Mouse (Mus musculus) MEL (cell line): ENCODE measurements at regions not wholly inside any gene's neighbourhood (a gene's known extent, or its start where the extent isn't known, plus 50 kb on each side); places are given as distances from the start of the nearest gene placed in this dataset.

Experiments
- DNase-seq: peaks from one replicate; pipeline ENCODE4 v3.0.0; 2011; ENCODE audit warnings: low read depth, low spot score
- H3K27ac ChIP-seq: 2 replicates; pipeline ENCODE4 v1.5.1; 2012; ENCODE audit warnings: low read depth, mild to moderate bottlenecking, control low read depth, low read length, moderate library complexity; ENCODE audit not compliant: control insufficient read depth
- H3K27me3 ChIP-seq, 2 experiments: fragments of 150-350 bp in 1 of 2; sonication (generic) in 1 of 2; 2 replicates each; pipeline ENCODE4 v1.6.1; 2012; ENCODE audit warnings: low read length in 2 of 2, mild to moderate bottlenecking in 2 of 2, improper control_type of control experiment in 1 of 2, moderate library complexity in 1 of 2; ENCODE audit not compliant: insufficient read depth in 2 of 2, control insufficient read depth in 1 of 2
- H3K36me3 ChIP-seq, 2 experiments: 2 replicates each; pipeline ENCODE4 v1.6.1; 2012 to 2014; ENCODE audit warnings: low read length in 2 of 2, improper control_type of control experiment in 1 of 2, inconsistent platforms in 1 of 2, mild to moderate bottlenecking in 1 of 2; ENCODE audit not compliant: insufficient read depth in 2 of 2, control insufficient read depth in 1 of 2
- H3K4me1 ChIP-seq, 2 experiments: fragments of 150-350 bp in 1 of 2; sonication (generic) in 1 of 2; 2 replicates each; pipeline ENCODE4 v1.6.1; 2012; ENCODE audit warnings: low read length in 2 of 2, improper control_type of control experiment in 1 of 2, mild to moderate bottlenecking in 1 of 2; ENCODE audit not compliant: insufficient read depth in 2 of 2, control insufficient read depth in 1 of 2
- H3K4me3 ChIP-seq, 2 experiments: fragments of 150-350 bp in 1 of 2; sonication (generic) in 1 of 2; 2 replicates each; pipeline ENCODE4 v1.5.1; 2012; ENCODE audit warnings: low read depth in 2 of 2, low read length in 2 of 2, mild to moderate bottlenecking in 2 of 2, moderate library complexity in 2 of 2, control low read depth in 1 of 2, improper control_type of control experiment in 1 of 2; ENCODE audit not compliant: control insufficient read depth in 1 of 2, insufficient read depth in 1 of 2
- H3K79me2 ChIP-seq: 2 replicates; pipeline ENCODE4 v1.6.1; 2012; ENCODE audit warnings: mild to moderate bottlenecking, low read length, moderate library complexity; ENCODE audit not compliant: control insufficient read depth, poor library complexity, insufficient read depth
- H3K9ac ChIP-seq: 2 replicates; pipeline ENCODE4 v1.6.1; 2012; ENCODE audit warnings: low read depth, mild to moderate bottlenecking, control low read depth, low read length, moderate library complexity; ENCODE audit not compliant: control insufficient read depth, poor library complexity, severe bottlenecking
- H3K9me3 ChIP-seq: fragments of 150-350 bp; sonication (generic); replicated peaks from 2 replicates; pipeline ENCODE4 v1.6.1; 2012; ENCODE audit warnings: mild to moderate bottlenecking, low read length, improper control_type of control experiment, moderate library complexity; ENCODE audit not compliant: insufficient read depth
- BHLHE40 ChIP-seq: IDR thresholded peaks from 2 replicates; pipeline ENCODE4 v1.6.1; 2012; ENCODE audit warnings: low read depth, mild to moderate bottlenecking, inconsistent platforms, low read length, improper control_type of control experiment, borderline replicate concordance
- CHD2 ChIP-seq: IDR thresholded peaks from 2 replicates; pipeline ENCODE4 v1.6.1; 2011; ENCODE audit warnings: low read length, improper control_type of control experiment
- CTCF ChIP-seq, 3 experiments: IDR thresholded peaks in 2 of 3; conservative IDR thresholded peaks in 1 of 3; 2 replicates each; pipeline ENCODE4 v1.5.1; 2011 to 2012; ENCODE audit warnings: low read length in 3 of 3, low read depth in 2 of 3, mild to moderate bottlenecking in 2 of 3, improper control_type of control experiment in 1 of 3, inconsistent platforms in 1 of 3, mixed read lengths in 1 of 3, moderate library complexity in 1 of 3; ENCODE audit not compliant: control insufficient read depth in 1 of 3, insufficient read depth in 1 of 3, poor library complexity in 1 of 3, severe bottlenecking in 1 of 3
- EP300 ChIP-seq, 2 experiments: IDR thresholded peaks; 2 replicates each; pipeline ENCODE4 v1.6.1; 2011; ENCODE audit warnings: improper control_type of control experiment in 2 of 2, low read length in 2 of 2, low read depth in 1 of 2, mild to moderate bottlenecking in 1 of 2
- GABPA ChIP-seq: IDR thresholded peaks from 2 replicates; pipeline ENCODE4 v1.6.1; 2012; ENCODE audit warnings: low read depth, mild to moderate bottlenecking, inconsistent platforms, low read length, improper control_type of control experiment, moderate library complexity
- HCFC1 ChIP-seq: IDR thresholded peaks from 2 replicates; pipeline ENCODE4 v1.6.1; 2012; ENCODE audit warnings: low read depth, mild to moderate bottlenecking, inconsistent platforms, low read length, improper control_type of control experiment, moderate library complexity
- JUND ChIP-seq: IDR thresholded peaks from 2 replicates; pipeline ENCODE4 v1.6.1; 2011; ENCODE audit warnings: low read depth, mild to moderate bottlenecking, improper control_type of control experiment, low read length
- KAT2A ChIP-seq: conservative IDR thresholded peaks from 2 replicates; pipeline ENCODE4 v1.6.1; 2012; ENCODE audit warnings: low read depth, low read length, improper control_type of control experiment, inconsistent platforms
- MAFK ChIP-seq: IDR thresholded peaks from 2 replicates; pipeline ENCODE4 v1.6.1; 2011; ENCODE audit warnings: low read depth, mild to moderate bottlenecking, low read length, improper control_type of control experiment, borderline replicate concordance
- MAX ChIP-seq: IDR thresholded peaks from 2 replicates; pipeline ENCODE4 v1.6.1; 2011; ENCODE audit warnings: low read length, improper control_type of control experiment
- MAZ ChIP-seq: IDR thresholded peaks from 2 replicates; pipeline ENCODE4 v1.6.1; 2012; ENCODE audit warnings: low read depth, mild to moderate bottlenecking, inconsistent platforms, low read length, improper control_type of control experiment
- MYB ChIP-seq: IDR thresholded peaks from 2 replicates; pipeline ENCODE4 v1.6.1; 2011; ENCODE audit warnings: mild to moderate bottlenecking, low read depth, low read length, improper control_type of control experiment
- NELFE ChIP-seq: IDR thresholded peaks from 2 replicates; pipeline ENCODE4 v1.6.1; 2011; ENCODE audit warnings: low read depth, low read length, improper control_type of control experiment
- NRF1 ChIP-seq: IDR thresholded peaks from 2 replicates; pipeline ENCODE4 v1.6.1; 2014; ENCODE audit warnings: low read depth, mild to moderate bottlenecking, inconsistent platforms, low read length, improper control_type of control experiment, moderate library complexity; ENCODE audit not compliant: poor library complexity, insufficient read depth, severe bottlenecking
- POLR2AphosphoS5 ChIP-seq: IDR thresholded peaks from 2 replicates; pipeline ENCODE4 v1.6.1; 2012; ENCODE audit warnings: low read depth, borderline replicate concordance, mild to moderate bottlenecking, inconsistent platforms, low read length, moderate library complexity, mixed read lengths
- SIN3A ChIP-seq: IDR thresholded peaks from 2 replicates; pipeline ENCODE4 v1.6.1; 2012; ENCODE audit warnings: low read length, improper control_type of control experiment, inconsistent platforms
- SMC3 ChIP-seq: IDR thresholded peaks from 2 replicates; pipeline ENCODE4 v1.6.1; 2011; ENCODE audit warnings: low read depth, low read length, improper control_type of control experiment
- TAL1 ChIP-seq: IDR thresholded peaks from 2 replicates; pipeline ENCODE4 v1.6.1; 2012; ENCODE audit warnings: mild to moderate bottlenecking, inconsistent platforms, low read length, moderate library complexity, mixed read lengths
- TBP ChIP-seq: IDR thresholded peaks from 2 replicates; pipeline ENCODE4 v1.8.0; 2011; ENCODE audit warnings: low read depth, low read length, improper control_type of control experiment
- TCF12 ChIP-seq: IDR thresholded peaks from 2 replicates; pipeline ENCODE4 v1.6.1; 2014; ENCODE audit warnings: low read depth, mild to moderate bottlenecking, inconsistent platforms, low read length, improper control_type of control experiment, moderate library complexity
- USF1 ChIP-seq: IDR thresholded peaks from 2 replicates; pipeline ENCODE4 v1.6.1; 2014; ENCODE audit warnings: low read depth, mild to moderate bottlenecking, inconsistent platforms, low read length, improper control_type of control experiment, moderate library complexity
- USF2 ChIP-seq, 2 experiments: IDR thresholded peaks; 2 replicates each; pipeline ENCODE4 v1.6.1; 2011 to 2012; ENCODE audit warnings: improper control_type of control experiment in 2 of 2, low read length in 2 of 2, borderline replicate concordance in 1 of 2, inconsistent platforms in 1 of 2, low read depth in 1 of 2, mild to moderate bottlenecking in 1 of 2; ENCODE audit not compliant: insufficient read depth in 1 of 2
- ZMIZ1 ChIP-seq: IDR thresholded peaks from 2 replicates; pipeline ENCODE4 v1.6.1; 2012; ENCODE audit warnings: low read depth, mild to moderate bottlenecking, inconsistent platforms, low read length, improper control_type of control experiment, moderate library complexity

- Histone ChIP-seq H3K27ac (no peak overlapping the region), H3K36me3 (no peaks in the 10 kb centered on the region), H3K4me3 (no peak overlapping the region), H3K9me3 (no peaks in the 10 kb centered on the region), H3K4me1 (no peaks in the 10 kb centered on the region), H3K79me2 (no peaks in the 10 kb centered on the region)
- DNase-seq = no peak
- TF ChIP-seq KAT2A = no peak
- no peak for TF ChIP-seq JUND
- TF ChIP-seq NELFE = no peak
- no peak for TF ChIP-seq POLR2AphosphoS5
- TF ChIP-seq USF1 = no peak
- no peak for TF ChIP-seq EP300 (IDR thresholded peaks at IDR 0.05; ENCODE audit: low read depth in 1 of 2, low read length in 2 of 2)
- TF ChIP-seq CTCF (IDR thresholded peaks at IDR 0.05 in 2 of 3, conservative IDR thresholded peaks at IDR 0.05 in 1 of 3; ENCODE audit: control insufficient read depth in 1 of 3, insufficient read depth in 1 of 3, low read depth in 2 of 3, low read length in 3 of 3, poor library complexity in 1 of 3, severe bottlenecking in 1 of 3) = no peak
- no peak for TF ChIP-seq MAFK
- TF ChIP-seq SMC3 = no peak
- no peak for TF ChIP-seq TBP
- TF ChIP-seq CHD2 = no peak
- TF ChIP-seq BHLHE40 = no peak
- no peak for TF ChIP-seq GABPA
- no peak for TF ChIP-seq MYB
- no peak for TF ChIP-seq USF2 (IDR thresholded peaks at IDR 0.05; ENCODE audit: borderline replicate concordance in 1 of 2, insufficient read depth in 1 of 2, low read depth in 1 of 2, low read length in 2 of 2)
- no peak for TF ChIP-seq HCFC1
- TF ChIP-seq TCF12 = no peak
- TF ChIP-seq MAZ = no peak
- TF ChIP-seq ZMIZ1 = no peak
- no peak for TF ChIP-seq TAL1
- TF ChIP-seq, all 39 proteins: peak for 0
- no peaks in the 10 kb centered on the region for H3K27me3 ChIP-seq
- no peak overlapping the region for H3K9ac ChIP-seq
Observed at GRCm38 (mm10) chr6:31266441-31267040, 132.0 kb upstream of the Mkln1 start.

GRCm38 (mm10) chr6:31268057-31268456 is 130.5 kb upstream of the Mkln1 start:
- Histone ChIP-seq H3K36me3 (no peaks in the 10 kb centered on the region), H3K27ac (no peak overlapping the region), H3K9me3 (no peaks in the 10 kb centered on the region), H3K27me3 (no peaks in the 10 kb centered on the region), H3K4me1 (no peaks in the 10 kb centered on the region), H3K4me3 (no peak overlapping the region), H3K79me2 (no peaks in the 10 kb centered on the region), H3K9ac (no peak overlapping the region)
- DNase-seq = no peak
- TF ChIP-seq TAL1 (no peak), SIN3A (no peak), EP300 (IDR thresholded peaks at IDR 0.05; ENCODE audit: low read depth in 1 of 2, low read length in 2 of 2) (no peak), NRF1 (no peak), MAX (no peak)
